Mouse (Mus musculus) CH12.LX (cell line): ENCODE results near the gene Cd164. TPM values are rescaled to one million over a fixed set of nuclear protein-coding genes. Genes with fewer than 3 reads are reported as not detected.

Source experiments
- DNase-seq: peaks from one replicate; pipeline ENCODE4 v3.0.0-alpha.2; 2013; ENCODE audit errors: extremely low read depth
- H3K27ac ChIP-seq: 2 replicates; pipeline ENCODE4 v1.5.1; 2012; ENCODE audit warnings: low read depth, mild to moderate bottlenecking, control low read depth, moderate library complexity; ENCODE audit not compliant: insufficient read depth
- H3K27me3 ChIP-seq: replicated peaks from 2 replicates; pipeline ENCODE3; 2012; ENCODE audit warnings: inconsistent platforms
- H3K36me3 ChIP-seq, 2 experiments: replicated peaks in 1 of 2; 2 replicates each; pipeline versions ENCODE3 to v1.6.1; 2012; ENCODE audit warnings: inconsistent platforms in 1 of 2, low read length in 1 of 2, mild to moderate bottlenecking in 1 of 2, mixed read lengths in 1 of 2, moderate library complexity in 1 of 2; ENCODE audit not compliant: control insufficient read depth in 1 of 2, insufficient read depth in 1 of 2
- H3K4me1 ChIP-seq, 2 experiments: 2 replicates each; pipeline ENCODE4 v1.6.1; 2012; ENCODE audit warnings: inconsistent platforms in 1 of 2, moderate library complexity in 1 of 2; ENCODE audit not compliant: insufficient read depth in 2 of 2, control insufficient read depth in 1 of 2
- H3K4me2 ChIP-seq: 2 replicates; pipeline ENCODE4 v1.6.1; 2012; ENCODE audit warnings: low read depth, mild to moderate bottlenecking, control low read depth; ENCODE audit not compliant: poor library complexity, insufficient read depth, severe bottlenecking
- H3K4me3 ChIP-seq, 3 experiments: fragments of 150-350 bp in 1 of 3; sonication (generic) in 1 of 3; replicated peaks in 1 of 3; 2 replicates each; pipeline versions ENCODE3 to v1.5.1; 2011 to 2012; ENCODE audit warnings: low read depth in 2 of 3, low read length in 2 of 3, mild to moderate bottlenecking in 2 of 3, moderate library complexity in 2 of 3, control low read depth in 1 of 3, improper control_type of control experiment in 1 of 3, inconsistent platforms in 1 of 3, mixed read lengths in 1 of 3; ENCODE audit not compliant: poor library complexity in 1 of 3
- H3K79me2 ChIP-seq: replicated peaks from 2 replicates; pipeline ENCODE4 v1.6.1; 2012; ENCODE audit warnings: mild to moderate bottlenecking, moderate library complexity; ENCODE audit not compliant: control insufficient read depth, poor library complexity, insufficient read depth, severe bottlenecking; ENCODE audit errors: extremely low read depth
- H3K9ac ChIP-seq: 2 replicates; pipeline ENCODE4 v1.6.1; 2012; ENCODE audit warnings: low read depth, mild to moderate bottlenecking, control low read depth, moderate library complexity; ENCODE audit not compliant: insufficient read depth
- H3K9me3 ChIP-seq: replicated peaks from 2 replicates; pipeline ENCODE3; 2012; ENCODE audit warnings: low read length, inconsistent platforms, mixed read lengths
- BHLHE40 ChIP-seq: IDR thresholded peaks from 2 replicates; pipeline ENCODE4 v1.6.1; 2011; ENCODE audit warnings: mild to moderate bottlenecking, low read depth, low read length, improper control_type of control experiment
- CHD1 ChIP-seq: IDR thresholded peaks from 2 replicates; pipeline ENCODE4 v1.6.1; 2012; ENCODE audit warnings: low read depth, low read length, improper control_type of control experiment, inconsistent platforms
- CHD2 ChIP-seq: IDR thresholded peaks from 2 replicates; pipeline ENCODE4 v1.6.1; 2011; ENCODE audit warnings: low read length, improper control_type of control experiment
- CTCF ChIP-seq, 2 experiments: IDR thresholded peaks in 1 of 2; conservative IDR thresholded peaks in 1 of 2; 2 replicates each; pipeline ENCODE4 v1.5.1; 2011 to 2012; ENCODE audit warnings: low read depth in 2 of 2, low read length in 2 of 2, improper control_type of control experiment in 1 of 2, inconsistent platforms in 1 of 2, mild to moderate bottlenecking in 1 of 2, moderate library complexity in 1 of 2
- ELF1 ChIP-seq: IDR thresholded peaks from 2 replicates; pipeline ENCODE4 v1.6.1; 2014; ENCODE audit warnings: low read depth, mild to moderate bottlenecking, inconsistent platforms, low read length, improper control_type of control experiment
- EP300 ChIP-seq: IDR thresholded peaks from 2 replicates; pipeline ENCODE4 v1.6.1; 2011; ENCODE audit warnings: low read length, improper control_type of control experiment
- ETS1 ChIP-seq: conservative IDR thresholded peaks from 2 replicates; pipeline ENCODE4 v1.6.1; 2012; ENCODE audit warnings: low read depth, mild to moderate bottlenecking, inconsistent platforms, low read length, improper control_type of control experiment, moderate library complexity
- GABPA ChIP-seq: IDR thresholded peaks from 2 replicates; pipeline ENCODE4 v1.6.1; 2012; ENCODE audit warnings: low read depth, low read length, improper control_type of control experiment, inconsistent platforms; ENCODE audit not compliant: insufficient replicate concordance
- HCFC1 ChIP-seq: IDR thresholded peaks from 2 replicates; pipeline ENCODE4 v1.6.1; 2012; ENCODE audit warnings: low read depth, mild to moderate bottlenecking, inconsistent platforms, low read length, improper control_type of control experiment
- IRF4 ChIP-seq: IDR thresholded peaks from 2 replicates; pipeline ENCODE4 v1.6.1; 2014; ENCODE audit warnings: low read depth, mild to moderate bottlenecking, inconsistent platforms, low read length, improper control_type of control experiment
- JUN ChIP-seq: IDR thresholded peaks from 2 replicates; pipeline ENCODE4 v1.6.1; 2011; ENCODE audit warnings: low read depth, mild to moderate bottlenecking, low read length, improper control_type of control experiment, moderate library complexity; ENCODE audit not compliant: insufficient read depth
- JUND ChIP-seq: conservative IDR thresholded peaks from 2 replicates; pipeline ENCODE4 v1.6.1; 2011; ENCODE audit warnings: low read depth, low read length, improper control_type of control experiment
- KAT2A ChIP-seq: IDR thresholded peaks from 2 replicates; pipeline ENCODE4 v1.6.1; 2012; ENCODE audit warnings: low read length, improper control_type of control experiment, inconsistent platforms; ENCODE audit not compliant: insufficient replicate concordance
- MAFK ChIP-seq: IDR thresholded peaks from 2 replicates; pipeline ENCODE4 v1.6.1; 2011; ENCODE audit warnings: low read length, improper control_type of control experiment; ENCODE audit not compliant: insufficient replicate concordance
- MAZ ChIP-seq: IDR thresholded peaks from 2 replicates; pipeline ENCODE4 v1.6.1; 2012; ENCODE audit warnings: low read depth, mild to moderate bottlenecking, inconsistent platforms, low read length, improper control_type of control experiment, moderate library complexity
- MEF2A ChIP-seq: IDR thresholded peaks from 2 replicates; pipeline ENCODE4 v1.6.1; 2014; ENCODE audit warnings: low read depth, mild to moderate bottlenecking, inconsistent platforms, low read length, improper control_type of control experiment, borderline replicate concordance
- MYC ChIP-seq: IDR thresholded peaks from 2 replicates; pipeline ENCODE4 v1.6.1; 2011; ENCODE audit warnings: low read depth, mild to moderate bottlenecking, improper control_type of control experiment, low read length
- NELFE ChIP-seq: IDR thresholded peaks from 2 replicates; pipeline ENCODE4 v1.6.1; 2011; ENCODE audit warnings: low read depth, low read length, improper control_type of control experiment
- NRF1 ChIP-seq: IDR thresholded peaks from 2 replicates; pipeline ENCODE4 v1.6.1; 2014; ENCODE audit warnings: low read depth, mild to moderate bottlenecking, inconsistent platforms, low read length, improper control_type of control experiment, moderate library complexity
- PAX5 ChIP-seq: IDR thresholded peaks from 2 replicates; pipeline ENCODE4 v1.6.1; 2012; ENCODE audit warnings: low read length, inconsistent platforms, mixed read lengths
- POLR2A ChIP-seq: IDR thresholded peaks from 2 replicates; pipeline ENCODE4 v1.6.1; 2011; ENCODE audit warnings: low read depth, mild to moderate bottlenecking, improper control_type of control experiment, low read length
- POLR2AphosphoS2 ChIP-seq: IDR thresholded peaks from 2 replicates; pipeline ENCODE4 v1.6.1; 2011; ENCODE audit warnings: low read depth, low read length, improper control_type of control experiment
- RAD21 ChIP-seq: IDR thresholded peaks from 2 replicates; pipeline ENCODE4 v1.6.1; 2011; ENCODE audit warnings: low read depth, mild to moderate bottlenecking, low read length, improper control_type of control experiment, moderate library complexity
- SIN3A ChIP-seq: IDR thresholded peaks from 2 replicates; pipeline ENCODE4 v1.6.1; 2012; ENCODE audit warnings: low read length, improper control_type of control experiment, inconsistent platforms
- SMC3 ChIP-seq: IDR thresholded peaks from 2 replicates; pipeline ENCODE4 v1.6.1; 2011; ENCODE audit warnings: low read depth, low read length, improper control_type of control experiment
- TBP ChIP-seq: conservative IDR thresholded peaks from 2 replicates; pipeline ENCODE4 v1.6.1; 2011; ENCODE audit warnings: low read depth, low read length, improper control_type of control experiment
- TCF12 ChIP-seq: IDR thresholded peaks from 2 replicates; pipeline ENCODE4 v1.6.1; 2014; ENCODE audit warnings: low read depth, mild to moderate bottlenecking, inconsistent platforms, low read length, improper control_type of control experiment
- UBTF ChIP-seq: IDR thresholded peaks from 2 replicates; pipeline ENCODE4 v1.6.1; 2012; ENCODE audit warnings: low read depth, mild to moderate bottlenecking, inconsistent platforms, low read length, improper control_type of control experiment, moderate library complexity
- USF1 ChIP-seq: IDR thresholded peaks from 2 replicates; pipeline ENCODE4 v1.6.1; 2014; ENCODE audit warnings: low read depth, mild to moderate bottlenecking, inconsistent platforms, low read length, improper control_type of control experiment
- USF2 ChIP-seq: conservative IDR thresholded peaks from 2 replicates; pipeline ENCODE4 v1.6.1; 2011; ENCODE audit warnings: low read depth, low read length, improper control_type of control experiment
- ZC3H11A ChIP-seq: IDR thresholded peaks from 2 replicates; pipeline ENCODE4 v1.6.1; 2012; ENCODE audit warnings: low read depth, mild to moderate bottlenecking, inconsistent platforms, low read length, improper control_type of control experiment
- ZKSCAN1 ChIP-seq: IDR thresholded peaks from 2 replicates; pipeline ENCODE4 v1.6.1; 2012; ENCODE audit warnings: low read depth, inconsistent platforms, low read length, improper control_type of control experiment, borderline replicate concordance
- ZMIZ1 ChIP-seq: IDR thresholded peaks from 2 replicates; pipeline ENCODE4 v1.6.1; 2012; ENCODE audit warnings: low read depth, mild to moderate bottlenecking, inconsistent platforms, low read length, improper control_type of control experiment
- dilution Hi-C: fragments of 300-500 bp; cut with MboI; formaldehyde crosslinking; loops from 2 replicates; pipeline ENCODE4 v1.14.3; 2020; ENCODE audit warnings: low sequenced_read_pairs; ENCODE audit not compliant: extremely low pct_unique_long_range_greater_than_20kb, extremely low pct_ligation_motif_present
- in situ Hi-C: fragments of 300-500 bp; cut with MboI; formaldehyde crosslinking; loops from 3 replicates; pipeline ENCODE4 v1.14.3; 2019; ENCODE audit warnings: low sequenced_read_pairs, low pct_ligation_motif_present, low pct_unique_long_range_greater_than_20kb, mixed read lengths
- polyA plus RNA-seq: library from polyadenylated mRNA; unstranded; fragments of >175 nt; gene quantifications from 2 replicates; pipeline ENCODE4 v1.2.1, GENCODE M21; 2012; ENCODE audit warnings: low read depth; ENCODE audit not compliant: insufficient read length
- total RNA-seq, 2 experiments: library from RNA; depleted of rRNA; stranded (reverse); fragments of 300-350 nt in 1 of 2; fragments of >200 nt in 1 of 2; gene quantifications; 2 replicates each; pipeline ENCODE4 v1.2.3; 2012 to 2014

Cd164 gene
- total and polyA plus RNA-seq, 3 experiments = 41.0 to 191 (median 151) TPM

GRCm38 (mm10) chr10:41572274-41572673, 53.1 kb downstream of the Cd164 start:
- TF ChIP-seq MAFK (no peak), IRF4 (no peak)
- dilution Hi-C loops = no loop called here

GRCm38 (mm10) chr10:41573190-41573589, 54.0 kb downstream of the Cd164 start:
- Histone ChIP-seq H3K79me2 (no peaks in the 10 kb centered on the region), H3K27ac (no peak overlapping the region), H3K4me1 (peaks cover 24 to 57% of the 10 kb centered on the region in 2 experiments), H3K4me3 (no peak overlapping the region), H3K9me3 (no peaks in the 10 kb centered on the region), H3K4me2 (peak overlapping the region; percentile 59), H3K9ac (peak overlapping the region; percentile 15; the same call in 1 of the 2 replicates), H3K27me3 (no peaks in the 10 kb centered on the region), H3K36me3 (no peaks in the 10 kb centered on the region)
- dilution Hi-C loops (no loop called here), in situ Hi-C loops (no loop called here)
- peak; percentile 90 for DNase-seq
- TF ChIP-seq CTCF (conservative IDR thresholded peaks at IDR 0.05 in 1 of 2, IDR thresholded peaks at IDR 0.05 in 1 of 2; ENCODE audit: low read depth in 2 of 2, low read length in 2 of 2) (no peak), PAX5 (no peak), CHD1 (no peak), MEF2A (peak; percentile 86), IRF4 (peak; percentile 98), USF2 (no peak), SMC3 (peak; percentile 33), EP300 (peak; percentile 98), UBTF (no peak), BHLHE40 (peak; percentile 70), TBP (peak; percentile 50; the same call in 1 of the 2 replicates), ELF1 (peak; percentile 63), POLR2AphosphoS2 (no peak), RAD21 (no peak; the same call in none of the 2 replicates), TCF12 (peak; percentile 95), GABPA (no peak), POLR2A (no peak), MYC (0 out of 2 replicates have a peak, but pooled peaks have one; percentile 44), CHD2 (peak; percentile 96), ETS1 (peak; percentile 83), NRF1 (0 out of 2 replicates have a peak, but pooled peaks have one; percentile 21), JUN (no peak), JUND (no peak), MAFK (0 out of 2 replicates have a peak, but pooled peaks have one; percentile 44), ZC3H11A (no peak), NELFE (peak; percentile 45), KAT2A (no peak), MAZ (peak; percentile 78; the same call in 1 of the 2 replicates), HCFC1 (0 out of 2 replicates have a peak, but pooled peaks have one; percentile 40), ZMIZ1 (no peak), SIN3A (peak; percentile 71; the same call in 1 of the 2 replicates), ZKSCAN1 (no peak), USF1 (no peak)

More at GRCm38 (mm10) chr10:41572274-41572673, 53.1 kb downstream of the Cd164 start:
- in situ Hi-C loops = no loop called here
- Histone ChIP-seq H3K79me2 (no peaks in the 10 kb centered on the region), H3K27ac (no peak overlapping the region), H3K4me2 (no peak overlapping the region), H3K27me3 (no peaks in the 10 kb centered on the region), H3K4me1 (peaks cover 24 to 54% of the 10 kb centered on the region in 2 experiments), H3K4me3 (no peak overlapping the region), H3K36me3 (no peaks in the 10 kb centered on the region), H3K9ac (no peak overlapping the region), H3K9me3 (no peaks in the 10 kb centered on the region)
- no peak for DNase-seq
